Mouse (Mus musculus): Measurements from ENCODE around the gene Dhrs11. TPM values are rescaled to one million over a fixed set of nuclear protein-coding genes. Genes with fewer than 3 reads are reported as not detected.

Dhrs11 gene
- polyA plus RNA-seq, 1 experiment from 2014 or later: 37.1 TPM

DNA sequence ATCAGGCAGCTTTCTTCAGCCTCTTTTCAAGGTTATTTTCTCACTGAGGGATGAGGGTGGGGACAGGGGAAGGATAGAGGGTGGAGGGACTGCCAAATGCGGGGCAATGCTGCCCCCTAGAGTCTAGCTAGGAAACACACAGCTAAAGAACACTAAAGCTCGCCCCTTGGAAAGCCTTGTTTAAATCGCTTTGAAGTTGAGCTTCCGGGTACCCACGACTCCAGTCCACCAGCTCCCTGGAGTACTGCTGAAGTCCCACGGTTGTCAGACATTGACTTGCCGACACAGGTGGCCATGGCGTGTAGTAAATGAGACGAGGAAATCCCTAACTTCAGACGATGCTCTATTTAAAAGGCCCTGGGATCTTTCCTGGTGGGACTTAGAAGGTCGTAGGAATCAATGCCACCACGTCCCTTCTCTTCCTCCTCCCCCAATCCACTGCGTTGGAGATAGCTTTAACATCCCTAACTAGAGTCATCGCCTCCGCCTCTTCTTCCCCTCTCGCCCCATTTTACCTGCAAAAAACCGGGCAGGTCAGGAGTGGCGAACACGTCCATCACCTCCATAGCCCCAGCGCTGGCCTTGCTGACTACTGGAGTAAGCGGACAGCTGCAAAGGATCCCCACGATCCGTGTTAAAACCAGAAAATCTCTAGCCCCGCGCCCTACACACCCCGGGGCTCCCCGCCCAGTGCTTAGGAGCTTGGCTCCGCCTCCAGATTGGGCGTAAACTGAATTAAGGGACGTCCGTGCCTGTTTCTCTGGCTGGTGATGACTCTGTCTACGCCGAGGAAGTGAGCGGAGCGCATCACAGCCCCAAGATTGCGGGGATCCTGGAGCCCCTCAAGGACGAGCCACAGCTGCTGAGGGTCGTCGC is 10.5 kb downstream of the Dhrs11 start:
- peak; percentile 59 for ATAC-seq (replicated peaks; ENCODE audit: low FRiP score, low TSS enrichment, low read depth)
- H3K36me3 ChIP-seq (ENCODE audit: control insufficient read depth, insufficient read depth, low read length): 0 out of 2 replicates have a peak, but pooled peaks cover 9% of the 10 kb centered on the region
- no peaks in the 10 kb centered on the region for H3K9me3 ChIP-seq (ENCODE audit: control insufficient read depth, low read length)
- DNase-seq (ENCODE audit: low spot score): peak; percentile 81
- WGBS: under 1% methylated on average over 39 of the region's 39 CpGs
- H3K4me3 ChIP-seq (ENCODE audit: low read depth, low read length): peak overlapping the region; percentile 78
- H3K27ac ChIP-seq (ENCODE audit: low read depth): peak overlapping the region; percentile 86
- peak overlapping the region; percentile 82 for H3K4me2 ChIP-seq (ENCODE audit: low read length)
- H3K9ac ChIP-seq (ENCODE audit: low read length): peak overlapping the region; percentile 72
- no peaks in the 10 kb centered on the region for H3K4me1 ChIP-seq (replicated peaks; ENCODE audit: control insufficient read depth, insufficient read depth, low read length)
- no peaks in the 10 kb centered on the region for H3K27me3 ChIP-seq (replicated peaks; ENCODE audit: control insufficient read depth, insufficient read depth, low read length)

DNA sequence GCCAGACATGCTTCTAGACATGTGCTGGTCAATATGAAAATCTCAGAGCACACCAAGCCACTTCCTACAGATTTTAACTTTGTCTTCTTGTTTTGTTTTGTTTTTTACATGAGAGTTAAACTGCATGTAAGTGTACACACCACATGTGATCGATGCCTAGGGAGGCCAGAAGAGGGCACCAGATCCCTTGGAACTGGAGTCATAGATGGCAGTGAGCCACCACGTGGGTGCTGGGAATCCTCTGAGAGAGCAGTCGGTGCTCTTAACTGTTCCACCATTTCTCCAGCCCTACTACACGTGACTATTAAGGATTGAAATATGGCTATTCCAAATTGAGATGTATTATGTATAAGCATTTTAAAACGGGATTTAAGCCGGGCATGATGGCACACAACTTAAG is 11.4 kb downstream of the Dhrs11 start:
- no peak overlapping the region for H3K4me3 ChIP-seq (ENCODE audit: low read depth, low read length)
- no peaks in the 10 kb centered on the region for H3K27me3 ChIP-seq (replicated peaks; ENCODE audit: control insufficient read depth, insufficient read depth, low read length)
- no peaks in the 10 kb centered on the region for H3K9me3 ChIP-seq (ENCODE audit: control insufficient read depth, low read length)
- no peak for ATAC-seq (replicated peaks; ENCODE audit: low FRiP score, low TSS enrichment, low read depth)
- H3K27ac ChIP-seq (ENCODE audit: low read depth): no peak overlapping the region
- H3K36me3 ChIP-seq (ENCODE audit: control insufficient read depth, insufficient read depth, low read length): peaks cover 11% of the 10 kb centered on the region; the same call in 1 of the 2 replicates
- no peak overlapping the region for H3K4me2 ChIP-seq (ENCODE audit: low read length)
- no peak for DNase-seq (ENCODE audit: low spot score)
- no peak overlapping the region for H3K9ac ChIP-seq (ENCODE audit: low read length)
- no peaks in the 10 kb centered on the region for H3K4me1 ChIP-seq (replicated peaks; ENCODE audit: control insufficient read depth, insufficient read depth, low read length)
- 81% methylated on average over 6 of the region's 6 CpGs for WGBS

DNA sequence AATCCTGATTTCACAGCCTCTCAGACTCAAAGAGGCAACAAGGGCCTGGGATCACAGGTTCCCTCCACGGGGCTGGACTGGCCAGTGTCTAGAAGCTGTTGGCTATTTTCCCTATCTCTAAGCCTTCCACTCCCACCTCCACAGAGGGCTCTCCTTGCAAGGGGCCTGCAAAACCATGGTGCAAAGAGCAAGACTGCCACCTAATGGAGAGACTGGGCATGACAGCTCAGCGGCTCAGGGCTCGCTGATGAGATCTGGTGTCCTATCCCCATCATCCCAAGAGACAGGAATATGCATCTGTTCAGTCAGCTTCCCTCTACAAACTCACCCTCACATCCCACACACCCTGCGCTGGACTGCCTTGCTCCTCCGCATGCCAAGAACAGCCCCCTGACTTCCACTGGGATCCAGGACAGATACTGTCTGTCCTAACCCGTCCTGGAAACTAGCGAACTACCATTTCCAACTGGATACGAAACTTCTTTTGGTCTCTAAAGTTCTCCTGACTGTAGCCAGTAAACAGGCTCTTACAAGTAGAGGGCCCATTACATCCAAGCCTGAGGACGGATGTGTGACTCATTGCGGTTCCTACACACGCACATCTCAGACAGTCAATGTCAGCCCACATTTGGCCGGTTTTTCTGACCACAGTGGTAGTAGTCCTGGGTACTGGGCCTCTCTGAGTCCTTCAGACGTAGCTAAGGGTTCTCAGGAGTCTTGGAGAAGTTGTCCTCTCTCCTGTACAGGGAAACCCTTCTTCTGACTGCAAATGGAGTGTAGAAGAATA is 14.9 kb downstream of the Dhrs11 start:
- no peak overlapping the region for H3K9ac ChIP-seq (ENCODE audit: low read length)
- ATAC-seq (replicated peaks; ENCODE audit: low FRiP score, low TSS enrichment, low read depth) (no peak), DNase-seq (ENCODE audit: low spot score) (peak; percentile 97)
- WGBS: 58% methylated on average over 13 of the region's 13 CpGs
- no peak overlapping the region for H3K4me3 ChIP-seq (ENCODE audit: low read depth, low read length)
- H3K27me3 ChIP-seq (replicated peaks; ENCODE audit: control insufficient read depth, insufficient read depth, low read length): no peaks in the 10 kb centered on the region
- no peak overlapping the region for H3K4me2 ChIP-seq (ENCODE audit: low read length)
- H3K9me3 ChIP-seq (ENCODE audit: control insufficient read depth, low read length): no peaks in the 10 kb centered on the region
- no peak overlapping the region for H3K27ac ChIP-seq (ENCODE audit: low read depth)
- no peaks in the 10 kb centered on the region for H3K4me1 ChIP-seq (replicated peaks; ENCODE audit: control insufficient read depth, insufficient read depth, low read length)
- peaks cover 5% of the 10 kb centered on the region; the same call in 1 of the 2 replicates for H3K36me3 ChIP-seq (ENCODE audit: control insufficient read depth, insufficient read depth, low read length)

DNA sequence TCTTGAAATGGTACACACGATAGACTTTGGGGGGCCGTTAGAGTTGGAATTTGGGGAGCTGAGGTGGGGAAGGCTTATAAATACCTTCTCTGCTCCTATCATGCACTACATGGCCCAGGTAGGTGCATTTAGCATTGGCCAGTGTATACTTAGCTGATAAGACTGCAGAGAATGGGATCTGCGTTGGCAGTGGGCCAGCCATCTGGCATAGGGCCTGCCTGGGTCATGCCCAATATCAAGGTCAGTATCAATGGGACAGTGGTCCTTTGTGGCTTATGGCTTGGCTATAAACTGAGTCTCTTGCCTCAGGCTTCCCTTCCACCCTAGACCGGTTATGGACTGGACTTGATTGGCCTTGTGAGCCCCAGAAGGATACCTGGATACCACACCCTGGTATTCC is 24.4 kb downstream of the Dhrs11 start:
- Histone ChIP-seq H3K36me3 (ENCODE audit: control insufficient read depth, insufficient read depth, low read length) (no peaks in the 10 kb centered on the region), H3K9me3 (ENCODE audit: control insufficient read depth, low read length) (no peaks in the 10 kb centered on the region), H3K9ac (ENCODE audit: low read length) (no peak overlapping the region), H3K4me2 (ENCODE audit: low read length) (no peak overlapping the region), H3K4me1 (replicated peaks; ENCODE audit: control insufficient read depth, insufficient read depth, low read length) (no peaks in the 10 kb centered on the region), H3K4me3 (ENCODE audit: low read depth, low read length) (no peak overlapping the region), H3K27me3 (replicated peaks; ENCODE audit: control insufficient read depth, insufficient read depth, low read length) (no peaks in the 10 kb centered on the region), H3K27ac (ENCODE audit: low read depth) (no peak overlapping the region)
- no peak for DNase-seq (ENCODE audit: low spot score)
- no peak for ATAC-seq (replicated peaks; ENCODE audit: low FRiP score, low TSS enrichment, low read depth)
- 92% methylated on average over 4 of the region's 4 CpGs for WGBS

DNA sequence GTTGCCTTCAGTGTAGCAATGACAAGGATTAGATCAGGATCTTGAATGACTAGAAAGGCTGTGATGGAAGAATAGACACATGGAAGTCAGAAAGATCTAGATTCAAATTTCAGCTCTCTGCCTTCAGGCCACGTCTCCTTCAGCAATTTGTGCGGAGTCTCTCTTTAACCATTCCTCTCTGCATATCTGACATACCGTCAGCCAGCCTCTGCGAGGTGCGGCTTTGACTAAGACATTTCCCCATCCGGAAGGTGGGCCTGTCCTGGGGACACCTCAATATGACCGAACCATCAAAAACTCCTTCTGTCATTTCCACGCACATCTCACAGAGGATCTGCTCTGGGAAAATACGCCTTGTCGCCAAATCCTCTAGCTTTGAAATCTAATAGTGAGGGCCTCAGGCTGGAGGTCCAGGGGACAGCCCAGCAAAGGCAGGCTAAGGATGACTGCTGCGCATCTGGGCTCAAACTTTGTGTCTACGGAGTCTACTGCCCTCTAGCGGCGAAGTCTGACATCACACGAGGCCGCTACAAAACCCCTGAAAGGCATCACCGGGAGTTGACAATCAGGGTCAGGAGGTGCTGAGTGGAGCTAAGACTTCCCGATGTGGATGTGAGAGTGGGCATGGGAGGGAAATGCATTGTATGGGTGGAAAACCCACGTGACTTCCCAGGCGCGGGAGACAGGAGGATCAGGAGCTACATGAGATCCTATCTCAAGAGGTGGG is 31.0 kb downstream of the Dhrs11 start:
- ATAC-seq (replicated peaks; ENCODE audit: low FRiP score, low TSS enrichment, low read depth): peak; percentile 59; the same call in 1 of the 2 replicates
- WGBS: 21% methylated on average over 21 of the region's 21 CpGs
- H3K4me2 ChIP-seq (ENCODE audit: low read length): no peak overlapping the region

DNA sequence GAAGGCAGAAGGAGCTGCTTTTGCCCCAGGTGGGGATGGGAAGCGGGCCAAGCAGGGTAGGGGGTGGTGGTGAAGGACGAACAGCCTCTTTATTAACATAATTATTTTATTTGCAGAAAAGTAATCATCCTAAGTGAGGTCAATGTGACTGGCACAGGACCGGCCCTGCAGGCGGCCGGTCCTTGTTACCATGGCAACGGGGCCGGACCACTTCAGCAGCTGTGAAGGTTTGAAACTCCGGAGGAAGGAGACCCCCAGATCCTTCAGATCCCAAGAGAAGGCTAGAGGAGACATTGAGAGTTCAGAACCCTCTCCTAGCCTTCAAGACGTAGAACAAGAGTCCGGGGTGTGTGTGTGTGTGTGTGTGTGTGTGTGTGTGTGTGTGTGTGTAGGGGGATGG is 31.8 kb downstream of the Dhrs11 start:
- no peak overlapping the region for H3K4me2 ChIP-seq (ENCODE audit: low read length)
- no peak overlapping the region for H3K27ac ChIP-seq (ENCODE audit: low read depth)
- H3K9ac ChIP-seq (ENCODE audit: low read length): no peak overlapping the region
- no peaks in the 10 kb centered on the region for H3K27me3 ChIP-seq (replicated peaks; ENCODE audit: control insufficient read depth, insufficient read depth, low read length)
- no peaks in the 10 kb centered on the region for H3K36me3 ChIP-seq (ENCODE audit: control insufficient read depth, insufficient read depth, low read length)
- 40% methylated on average over 10 of the region's 10 CpGs for WGBS
- no peak overlapping the region for H3K4me3 ChIP-seq (ENCODE audit: low read depth, low read length)
- ATAC-seq (replicated peaks; ENCODE audit: low FRiP score, low TSS enrichment, low read depth) (no peak), DNase-seq (ENCODE audit: low spot score) (no peak)
- H3K9me3 ChIP-seq (ENCODE audit: control insufficient read depth, low read length): no peaks in the 10 kb centered on the region
- H3K4me1 ChIP-seq (replicated peaks; ENCODE audit: control insufficient read depth, insufficient read depth, low read length): no peaks in the 10 kb centered on the region; the same call in 1 of the 2 replicates

More for the DNA sequence above, 31.0 kb downstream of the Dhrs11 start:
- H3K9me3 ChIP-seq (ENCODE audit: control insufficient read depth, low read length): no peaks in the 10 kb centered on the region
- peak; percentile 96 for DNase-seq (ENCODE audit: low spot score)
- no peak overlapping the region for H3K27ac ChIP-seq (ENCODE audit: low read depth)
- no peaks in the 10 kb centered on the region for H3K27me3 ChIP-seq (replicated peaks; ENCODE audit: control insufficient read depth, insufficient read depth, low read length)
- H3K4me3 ChIP-seq (ENCODE audit: low read depth, low read length): no peak overlapping the region
- H3K36me3 ChIP-seq (ENCODE audit: control insufficient read depth, insufficient read depth, low read length): no peaks in the 10 kb centered on the region
- H3K4me1 ChIP-seq (replicated peaks; ENCODE audit: control insufficient read depth, insufficient read depth, low read length): no peaks in the 10 kb centered on the region; the same call in 1 of the 2 replicates
- H3K9ac ChIP-seq (ENCODE audit: low read length): no peak overlapping the region

DNA sequence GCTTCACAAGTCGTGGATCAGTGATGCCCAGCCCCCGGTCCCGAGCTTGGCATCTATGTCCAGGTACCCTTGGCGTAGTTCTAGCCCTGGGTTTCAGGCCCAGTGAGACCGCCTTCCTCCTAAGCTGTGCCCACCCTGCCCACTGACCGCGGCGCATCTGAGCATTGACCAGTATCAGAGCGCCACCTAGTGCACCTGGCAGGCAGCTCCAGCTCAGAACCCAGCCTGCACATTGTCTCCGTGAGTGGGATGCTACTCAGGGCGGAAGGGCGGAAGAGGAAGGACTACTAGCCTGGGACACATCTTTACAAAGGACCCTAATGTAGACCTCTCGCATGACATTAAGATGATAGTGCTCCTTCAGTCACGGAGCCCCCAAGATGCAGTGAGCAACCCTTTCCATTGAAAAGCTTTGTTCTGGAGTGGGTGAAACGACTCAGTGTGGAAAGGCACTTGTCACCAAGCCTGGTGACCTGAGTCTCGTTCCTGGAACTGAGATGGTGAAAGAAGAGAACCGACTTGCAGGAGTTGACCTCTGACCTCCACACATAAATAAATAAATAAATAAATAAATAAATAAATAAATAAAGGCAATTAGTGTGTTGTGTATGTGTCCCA is 34.2 kb downstream of the Dhrs11 start:
- Histone ChIP-seq H3K4me3 (ENCODE audit: low read depth, low read length) (no peak overlapping the region), H3K9me3 (ENCODE audit: control insufficient read depth, low read length) (no peaks in the 10 kb centered on the region), H3K27ac (ENCODE audit: low read depth) (no peak overlapping the region), H3K36me3 (ENCODE audit: control insufficient read depth, insufficient read depth, low read length) (no peaks in the 10 kb centered on the region), H3K4me2 (ENCODE audit: low read length) (0 out of 2 replicates have a peak overlapping the region, but pooled peaks have one; percentile 18), H3K4me1 (replicated peaks; ENCODE audit: control insufficient read depth, insufficient read depth, low read length) (no peaks in the 10 kb centered on the region; the same call in 1 of the 2 replicates), H3K27me3 (replicated peaks; ENCODE audit: control insufficient read depth, insufficient read depth, low read length) (no peaks in the 10 kb centered on the region), H3K9ac (ENCODE audit: low read length) (no peak overlapping the region)
- DNase-seq (ENCODE audit: low spot score): peak; percentile 87
- peak; percentile 69 for ATAC-seq (replicated peaks; ENCODE audit: low FRiP score, low TSS enrichment, low read depth)
- WGBS: 11% methylated on average over 17 of the region's 17 CpGs

DNA sequence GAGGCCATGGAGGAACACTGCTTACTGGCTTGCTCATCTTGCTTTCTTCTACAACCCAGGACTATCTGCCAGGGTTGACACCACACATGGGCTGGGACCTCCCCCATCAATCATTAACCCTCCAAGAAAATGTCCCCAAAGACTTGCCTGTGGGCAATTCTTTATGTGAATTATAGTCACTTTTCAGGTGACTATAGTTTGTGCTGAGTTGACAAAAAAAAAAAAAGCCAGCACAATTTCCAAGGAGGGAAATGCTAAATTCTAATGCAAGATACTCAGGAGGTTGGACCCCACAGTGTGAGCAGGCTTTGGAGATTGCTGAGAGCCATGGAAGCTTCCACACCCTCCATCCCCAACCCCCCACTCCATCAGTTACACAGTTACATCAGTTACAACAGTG is 35.2 kb downstream of the Dhrs11 start:
- Histone ChIP-seq H3K9me3 (ENCODE audit: control insufficient read depth, low read length) (no peaks in the 10 kb centered on the region), H3K9ac (ENCODE audit: low read length) (no peak overlapping the region), H3K4me2 (ENCODE audit: low read length) (no peak overlapping the region), H3K27ac (ENCODE audit: low read depth) (no peak overlapping the region), H3K4me3 (ENCODE audit: low read depth, low read length) (no peak overlapping the region), H3K27me3 (replicated peaks; ENCODE audit: control insufficient read depth, insufficient read depth, low read length) (no peaks in the 10 kb centered on the region), H3K36me3 (ENCODE audit: control insufficient read depth, insufficient read depth, low read length) (no peaks in the 10 kb centered on the region), H3K4me1 (replicated peaks; ENCODE audit: control insufficient read depth, insufficient read depth, low read length) (no peaks in the 10 kb centered on the region; the same call in 1 of the 2 replicates)
- DNase-seq (ENCODE audit: low spot score) (no peak), ATAC-seq (replicated peaks; ENCODE audit: low FRiP score, low TSS enrichment, low read depth) (no peak)
